32 mouse cellular contexts compared by ENCODE assay signal in the genomic region with DNA sequence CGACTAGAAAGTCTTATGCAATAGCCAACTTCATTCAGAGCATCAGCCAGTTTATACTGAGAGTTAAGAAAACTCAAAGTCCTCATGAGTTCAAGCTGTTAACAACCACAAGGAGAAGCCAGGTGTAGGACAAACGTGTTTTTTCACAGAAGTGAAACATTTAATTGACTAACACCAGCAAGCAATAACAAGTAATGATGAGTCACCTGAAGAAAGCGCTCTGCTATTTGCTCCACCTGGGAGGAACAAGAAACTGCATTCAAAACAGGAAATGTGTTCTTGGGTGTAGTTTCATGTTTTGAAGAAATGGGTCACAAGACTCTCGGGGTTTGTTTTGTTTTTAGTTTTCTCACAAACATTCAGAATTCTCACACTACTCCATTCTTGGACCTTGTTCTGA. TPM values are rescaled to one million over a fixed set of nuclear protein-coding genes. Genes with fewer than 3 reads are reported as not detected.
DNase-seq lines count a peak whose midpoint lies in the region; ATAC-seq and TF ChIP-seq lines count a peak whose summit lies in the region.
"Had no signal": no experiment of that assay in that cellular context is flagged by ENCODE, and none has a peak within 500 bp of the region (broad histone marks: within the 10 kb centered on the region; RNA-seq: fewer than 3 reads in every experiment).

No protein-coding gene starts in this region.

- dilution Hi-C loops in CH12.LX (cut with MboI; ENCODE audit: extremely low pct_ligation_motif_present, extremely low pct_unique_long_range_greater_than_20kb, low sequenced_read_pairs) = no loop called here

- no peaks in the 10 kb centered on the region for H3K79me2 ChIP-seq in CH12.LX (replicated peaks; ENCODE audit: control insufficient read depth, extremely low read depth, insufficient read depth, poor library complexity, severe bottlenecking)

- H3K9me3 ChIP-seq in CH12.LX (replicated peaks; ENCODE audit: low read length) = peaks cover 3% of the 10 kb centered on the region
- H3K9me3 ChIP-seq in forebrain, embryonic 13.5 days (replicated peaks) = peaks cover 3% of the 10 kb centered on the region; the same call in 1 of the 2 replicates
- H3K9me3 ChIP-seq: midbrain, embryonic 15.5 days; stomach, embryonic 15.5 days had no signal

- in situ Hi-C loops in CH12.LX (cut with MboI; ENCODE audit: low pct_ligation_motif_present, low pct_unique_long_range_greater_than_20kb, low sequenced_read_pairs) = no loop called here

- peak; percentile 74 for TF ChIP-seq EP300 in CH12.LX (IDR thresholded peaks at IDR 0.05; ENCODE audit: low read length)

- H3K36me3 ChIP-seq in spleen, adult 2 months (ENCODE audit: control insufficient read depth, insufficient read depth, low read length) = no peaks in the 10 kb centered on the region
- peaks cover 0 to 3% of the 10 kb centered on the region in 2 experiments for H3K36me3 ChIP-seq in CH12.LX (replicated peaks in 1 of 2; ENCODE audit: control insufficient read depth in 1 of 2, insufficient read depth in 1 of 2, low read length in 1 of 2)
- H3K36me3 ChIP-seq in forebrain, embryonic 13.5 days (ENCODE audit: poor library complexity, severe bottlenecking) = no peaks in the 10 kb centered on the region
- H3K36me3 ChIP-seq: heart, embryonic 12.5 days; hindbrain, embryonic 13.5 days; midbrain, embryonic 15.5 days; neural tube, embryonic 12.5 days; stomach, embryonic 15.5 days had no signal

- H3K27me3 ChIP-seq in spleen, adult 2 months (ENCODE audit: control insufficient read depth, insufficient read depth, low read length) = no peaks in the 10 kb centered on the region
- H3K27me3 ChIP-seq in CH12.LX (replicated peaks) = no peaks in the 10 kb centered on the region
- no peaks in the 10 kb centered on the region for H3K27me3 ChIP-seq in forebrain, embryonic 13.5 days
- H3K27me3 ChIP-seq: heart, embryonic 12.5 days; hindbrain, embryonic 13.5 days; midbrain, embryonic 15.5 days; neural tube, embryonic 12.5 days; Patski; stomach, embryonic 15.5 days had no signal

- no peak overlapping the region for H3K4me3 ChIP-seq in spleen, adult 2 months (ENCODE audit: extremely low read depth, insufficient read depth, insufficient read length)
- no peak overlapping the region for H3K4me3 ChIP-seq in CH12.LX (replicated peaks in 1 of 3; ENCODE audit: low read depth in 2 of 3, low read length in 2 of 3, poor library complexity in 1 of 3)
- H3K4me3 ChIP-seq in forebrain, embryonic 13.5 days = no peak overlapping the region
- H3K4me3 ChIP-seq: gastrocnemius, adult 2 months; heart, adult 2 months; heart, embryonic 12.5 days; hindbrain, embryonic 13.5 days; midbrain, embryonic 15.5 days; neural tube, embryonic 12.5 days; stomach, embryonic 15.5 days had no signal

- no peak for TF ChIP-seq RAD21 in CH12.LX (IDR thresholded peaks at IDR 0.05; ENCODE audit: low read depth, low read length)

- ATAC-seq in forebrain, embryonic 13.5 days = no peak
- ATAC-seq: forebrain, embryonic 16.5 days; midbrain, embryonic 15.5 days; Patski had no signal

- WGBS in spleen, adult 2 months = 43% methylated on average over 4 of the region's 4 CpGs
- WGBS in forebrain, embryonic 13.5 days = 87% methylated on average over 4 of the region's 4 CpGs

- no peak for TF ChIP-seq CTCF in spleen, adult 2 months (IDR thresholded peaks at IDR 0.05; ENCODE audit: extremely low read depth, insufficient read depth, insufficient read length, insufficient replicate concordance)
- TF ChIP-seq CTCF in CH12.LX (conservative IDR thresholded peaks at IDR 0.05 in 1 of 2, IDR thresholded peaks at IDR 0.05 in 1 of 2; ENCODE audit: low read depth in 2 of 2, low read length in 2 of 2) = no peak

- H3K4me1 ChIP-seq in spleen, adult 2 months (ENCODE audit: control insufficient read depth, insufficient read depth, insufficient read length) = peaks cover 9% of the 10 kb centered on the region; the same call in 1 of the 2 replicates
- peaks cover 7 to 33% of the 10 kb centered on the region in 2 experiments; a peak in 3 of 4 replicates for H3K4me1 ChIP-seq in CH12.LX (ENCODE audit: control insufficient read depth in 1 of 2, insufficient read depth in 2 of 2)
- H3K4me1 ChIP-seq in forebrain, embryonic 13.5 days = peaks cover 15% of the 10 kb centered on the region
- H3K4me1 ChIP-seq: stomach, embryonic 15.5 days had no signal

- H3K9ac ChIP-seq in CH12.LX (ENCODE audit: insufficient read depth, low read depth) = no peak overlapping the region
- no peak overlapping the region for H3K9ac ChIP-seq in forebrain, embryonic 13.5 days
- H3K9ac ChIP-seq: heart, embryonic 12.5 days; hindbrain, embryonic 13.5 days; liver, embryonic 14.5 days; midbrain, embryonic 15.5 days; neural tube, embryonic 12.5 days; stomach, embryonic 15.5 days had no signal

- 0 out of 2 replicates have a peak overlapping the region, but pooled peaks have one; percentile 36 for H3K4me2 ChIP-seq in CH12.LX (ENCODE audit: insufficient read depth, low read depth, poor library complexity, severe bottlenecking)
- no peak overlapping the region for H3K4me2 ChIP-seq in forebrain, embryonic 13.5 days
- H3K4me2 ChIP-seq: heart, embryonic 12.5 days; hindbrain, embryonic 13.5 days; midbrain, embryonic 15.5 days; neural tube, embryonic 12.5 days; stomach, embryonic 15.5 days had no signal

- TF ChIP-seq POLR2A in spleen, adult 2 months (IDR thresholded peaks at IDR 0.05; ENCODE audit: low read depth, low read length) = no peak
- TF ChIP-seq POLR2A in CH12.LX (IDR thresholded peaks at IDR 0.05; ENCODE audit: low read depth, low read length) = no peak

- DNase-seq in spleen, adult 2 months (ENCODE audit: low read depth in 1 of 2, low spot score in 2 of 2) = peak in 1 of 2 experiments; percentile 57
- DNase-seq in spleen, adult 12 weeks (ENCODE audit: low spot score) = no peak
- DNase-seq in CH12.LX (ENCODE audit: extremely low read depth) = peak; percentile 49
- DNase-seq in naive thymus-derived CD4-positive, alpha-beta T cell, adult 2 months (ENCODE audit: low read depth) = peak; percentile 77
- no peak for DNase-seq in adrenal gland, postnatal 14 days
- no peak for DNase-seq in lung, postnatal 4 days
- DNase-seq: adrenal gland, postnatal 36 days; cerebellum, adult 2 months; cerebellum, postnatal 25 days; gastrocnemius, adult 2 months; gastrocnemius, postnatal 36 days; heart, adult 2 months; heart, postnatal 4 days; kidney, adult 8-10 months; liver; lung, adult 2 months; lung, postnatal 10 days; right cerebral cortex, postnatal 4 days; thymus, adult 18-20 months; thymus, postnatal 36 days had no signal

- peak overlapping the region; percentile 49; the same call in 1 of the 2 replicates for H3K27ac ChIP-seq in spleen, adult 2 months (ENCODE audit: insufficient read depth, low read length)
- H3K27ac ChIP-seq in CH12.LX (ENCODE audit: insufficient read depth, low read depth) = no peak overlapping the region
- H3K27ac ChIP-seq in forebrain, embryonic 13.5 days = no peak overlapping the region
- H3K27ac ChIP-seq: gastrocnemius, adult 2 months; heart, adult 2 months; hindbrain, embryonic 13.5 days; kidney, postnatal 0 days; liver, embryonic 14.5 days; midbrain, embryonic 15.5 days; neural tube, embryonic 12.5 days; stomach, embryonic 15.5 days had no signal

TF ChIP-seq in CH12.LX, 34 proteins besides CTCF, POLR2A, EP300 and RAD21:
- TF ChIP-seq TCF12 (IDR thresholded peaks at IDR 0.05; ENCODE audit: low read depth, low read length) (peak; percentile 52; the same call in 1 of the 2 replicates), BHLHE40 (IDR thresholded peaks at IDR 0.05; ENCODE audit: low read depth, low read length) (peak; percentile 58), UBTF (IDR thresholded peaks at IDR 0.05; ENCODE audit: low read depth, low read length) (no peak), JUN (IDR thresholded peaks at IDR 0.05; ENCODE audit: insufficient read depth, low read depth, low read length) (0 out of 2 replicates have a peak, but pooled peaks have one; percentile 25), SIN3A (IDR thresholded peaks at IDR 0.05; ENCODE audit: low read length) (0 out of 2 replicates have a peak, but pooled peaks have one; percentile 3), PAX5 (IDR thresholded peaks at IDR 0.05; ENCODE audit: low read length) (no peak), USF2 (conservative IDR thresholded peaks at IDR 0.05; ENCODE audit: low read depth, low read length) (no peak), RCOR1 (conservative IDR thresholded peaks at IDR 0.05; ENCODE audit: low read depth, low read length) (no peak), NELFE (IDR thresholded peaks at IDR 0.05; ENCODE audit: low read depth, low read length) (no peak), ELF1 (IDR thresholded peaks at IDR 0.05; ENCODE audit: low read depth, low read length) (no peak), ZKSCAN1 (IDR thresholded peaks at IDR 0.05; ENCODE audit: borderline replicate concordance, low read depth, low read length) (no peak), JUND (conservative IDR thresholded peaks at IDR 0.05; ENCODE audit: low read depth, low read length) (peak; percentile 26; the same call in 1 of the 2 replicates), HCFC1 (IDR thresholded peaks at IDR 0.05; ENCODE audit: low read depth, low read length) (no peak), MAX (IDR thresholded peaks at IDR 0.05; ENCODE audit: low read length) (no peak), IRF4 (IDR thresholded peaks at IDR 0.05; ENCODE audit: low read depth, low read length) (peak; percentile 57)

RNA-seq across cellular contexts. Expression of a gene that starts 2.5 kb away (rescaled TPM):
- polyA plus RNA-seq in spleen, adult 2 months (2012; rRNA removed) = not detected in 2 replicates
- total RNA-seq in CH12.LX (2012; rRNA removed) (1.8 and 2.4 TPM in 2 replicates), CH12.LX (2014; rRNA removed) (2.7 and 4.2 TPM in 2 replicates)
- 2.0 and 2.8 TPM in 2 replicates for polyA plus RNA-seq in CH12.LX (2012; ENCODE audit: insufficient read length, low read depth)
- total RNA-seq in adrenal gland, postnatal 14 days (2021) = not detected in 2 replicates
- polyA plus RNA-seq in forebrain, embryonic 13.5 days (2015; fragmentation: Nextera tagmentation; extraction: Ambion mirVana) = 2.6 and 3.5 TPM in 2 replicates
- total RNA-seq: adrenal gland, adult 18-20 months; adrenal gland, postnatal 36 days; heart, postnatal 4 days had no signal
- polyA plus RNA-seq: heart, adult 2 months; large intestine, adult 2 months; lung, adult 2 months had no signal

RNA-seq across cellular contexts. Expression of a gene that starts 2.6 kb away (rescaled TPM):
- 9.9 and 10.1 TPM in 2 replicates for polyA plus RNA-seq in spleen, adult 2 months (2012; rRNA removed)
- total RNA-seq in CH12.LX (2012; rRNA removed) (6.2 and 6.6 TPM in 2 replicates), CH12.LX (2014; rRNA removed) (3.4 and 4.2 TPM in 2 replicates)
- polyA plus RNA-seq in CH12.LX (2012; ENCODE audit: insufficient read length, low read depth) = 2.3 and 2.9 TPM in 2 replicates
- 6.7 and 9.1 TPM in 2 replicates for total RNA-seq in adrenal gland, postnatal 14 days (2021)
- polyA plus RNA-seq in forebrain, embryonic 13.5 days (2015; fragmentation: Nextera tagmentation; extraction: Ambion mirVana) = 6.0 and 7.1 TPM in 2 replicates

Comparison
In these comparisons a context has a peak if more than half of its experiments do, and no peak if none do; other contexts are left out.
1. DNase-seq: peak in CH12.LX (single experiment) and naive thymus-derived CD4-positive, alpha-beta T cell, adult 2 months (single experiment); none in spleen, adult 12 weeks (single experiment), adrenal gland, postnatal 14 days (single experiment) and lung, postnatal 4 days (0 of 2).